Comparison of ENCODE assay signal across 8 mouse cellular contexts in the genomic region with DNA sequence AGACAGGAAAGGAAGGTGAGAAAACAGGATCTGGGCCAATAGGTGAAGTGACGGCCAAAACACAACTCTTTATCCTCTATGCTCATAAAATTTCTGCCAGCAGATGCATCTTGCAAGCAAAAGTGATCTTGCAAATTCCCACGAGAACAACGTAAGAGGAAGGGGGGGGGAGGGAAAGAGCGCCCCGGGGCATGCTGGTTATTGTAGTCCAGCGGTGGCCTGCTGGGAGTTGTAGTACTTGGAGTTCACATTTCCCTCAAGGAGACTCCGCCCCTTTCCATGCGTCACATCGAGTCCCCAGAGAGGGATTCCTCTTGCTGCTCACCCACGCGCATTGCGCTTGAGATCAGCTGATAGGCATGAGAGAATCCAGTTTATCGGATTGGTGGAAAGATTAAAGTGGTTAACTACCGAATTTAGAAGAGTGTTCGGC. TPM values are rescaled to one million over a fixed set of nuclear protein-coding genes. Genes with fewer than 3 reads are reported as not detected.
DNase-seq lines count a peak whose midpoint lies in the region; ATAC-seq lines count a peak whose summit lies in the region.

No protein-coding gene starts in this region.

- H3K9me3 ChIP-seq in heart, embryonic 10.5 days, result no peaks in the 10 kb centered on the region
- H3K9me3 ChIP-seq in kidney, embryonic 15.5 days (replicated peaks), result no peaks in the 10 kb centered on the region

- H3K4me1 ChIP-seq in heart, embryonic 10.5 days, result peaks cover 45% of the 10 kb centered on the region
- H3K4me1 ChIP-seq in kidney, embryonic 15.5 days, result peaks cover 44% of the 10 kb centered on the region

- no peaks in the 10 kb centered on the region for H3K27me3 ChIP-seq in heart, embryonic 10.5 days (ENCODE audit: insufficient read depth, poor library complexity, severe bottlenecking)
- H3K27me3 ChIP-seq in kidney, embryonic 15.5 days, result no peaks in the 10 kb centered on the region

- DNase-seq in B cell, adult 2 months, result peak; percentile 99 to 100
- peak; percentile 100 for DNase-seq in brain, adult 2 months (ENCODE audit: low read depth, low spot score)
- peak; percentile 99 for DNase-seq in heart, embryonic 10.5 days (ENCODE audit: low spot score)
- DNase-seq in liver, result peak; percentile 97
- peak; percentile 93 to 96 for DNase-seq in spleen, postnatal 4 days (ENCODE audit: low spot score in 2 of 2)

- H3K36me3 ChIP-seq in heart, embryonic 10.5 days, result no peaks in the 10 kb centered on the region
- no peaks in the 10 kb centered on the region for H3K36me3 ChIP-seq in kidney, embryonic 15.5 days

- 1% methylated on average over 15 of the region's 15 CpGs for WGBS in heart, embryonic 10.5 days
- 1% methylated on average over 15 of the region's 15 CpGs for WGBS in kidney, embryonic 15.5 days

- ATAC-seq in erythroblast, adult 5-6 weeks (replicated peaks; ENCODE audit: low FRiP score, poor library complexity, severe bottlenecking), result peak; percentile 77
- peak; percentile 73 for ATAC-seq in kidney, embryonic 15.5 days (replicated peaks; ENCODE audit: low FRiP score)
- peak; percentile 89 for ATAC-seq in monocyte, adult 5-6 weeks (replicated peaks; ENCODE audit: insufficient number of reproducible peaks, low FRiP score, low TSS enrichment, poor library complexity, severe bottlenecking)

- peak overlapping the region; percentile 100 for H3K27ac ChIP-seq in heart, embryonic 10.5 days
- H3K27ac ChIP-seq in kidney, embryonic 15.5 days, result peak overlapping the region; percentile 75

- H3K4me3 ChIP-seq in heart, embryonic 10.5 days, result peak overlapping the region; percentile 49
- H3K4me3 ChIP-seq in kidney, embryonic 15.5 days (replicated peaks), result peak overlapping the region; percentile 34

- peak overlapping the region; percentile 67 for H3K4me2 ChIP-seq in kidney, embryonic 15.5 days

- peak overlapping the region; percentile 33; the same call in 1 of the 2 replicates for H3K9ac ChIP-seq in kidney, embryonic 15.5 days

RNA-seq across cellular contexts. Expression of a gene that starts 2.5 kb away (rescaled TPM):
- 134 and 176 TPM in 2 replicates for total RNA-seq in erythroblast, adult 5-6 weeks (2015; ENCODE audit: low replicate concordance)
- 150 and 202 TPM in 2 replicates for total RNA-seq in erythroblast, adult 5-6 weeks (2017; ENCODE audit: low replicate concordance)
- polyA plus RNA-seq in heart, embryonic 10.5 days (2016; fragmentation: Nextera tagmentation; extraction: Ambion mirVana), result 312 and 332 TPM in 2 replicates
- polyA plus RNA-seq in kidney, embryonic 15.5 days (2015; fragmentation: Nextera tagmentation; extraction: Ambion mirVana), result 284 and 313 TPM in 2 replicates
- total RNA-seq in monocyte, adult 5-6 weeks (2017), result 43.7 to 97.6 TPM (median 59.7 TPM) in 3 replicates

RNA-seq across cellular contexts. Expression of a gene that starts 26.9 kb away (rescaled TPM):
- total RNA-seq in erythroblast, adult 5-6 weeks (2015; ENCODE audit: low replicate concordance), result not detected in 2 replicates
- total RNA-seq in erythroblast, adult 5-6 weeks (2017; ENCODE audit: low replicate concordance), result not detected in 2 replicates
- polyA plus RNA-seq in heart, embryonic 10.5 days (2016; fragmentation: Nextera tagmentation; extraction: Ambion mirVana), result 0.36 and 3.9 TPM in 2 replicates
- polyA plus RNA-seq in kidney, embryonic 15.5 days (2015; fragmentation: Nextera tagmentation; extraction: Ambion mirVana), result 12.1 and 12.8 TPM in 2 replicates
- total RNA-seq in monocyte, adult 5-6 weeks (2017), result not detected in 3 replicates

RNA-seq across cellular contexts. Expression of a gene that starts 54.4 kb away (rescaled TPM):
- 8.8 and 9.0 TPM in 2 replicates for total RNA-seq in erythroblast, adult 5-6 weeks (2015; ENCODE audit: low replicate concordance)
- total RNA-seq in erythroblast, adult 5-6 weeks (2017; ENCODE audit: low replicate concordance), result 7.3 and 14.8 TPM in 2 replicates
- polyA plus RNA-seq in heart, embryonic 10.5 days (2016; fragmentation: Nextera tagmentation; extraction: Ambion mirVana), result 4.2 TPM in 2 replicates
- 5.1 and 5.7 TPM in 2 replicates for polyA plus RNA-seq in kidney, embryonic 15.5 days (2015; fragmentation: Nextera tagmentation; extraction: Ambion mirVana)
- 255 to 567 TPM (median 357 TPM) in 3 replicates for total RNA-seq in monocyte, adult 5-6 weeks (2017)

RNA-seq across cellular contexts. Expression of a gene that starts 55.3 kb away (rescaled TPM):
- 19.6 and 20.8 TPM in 2 replicates for total RNA-seq in erythroblast, adult 5-6 weeks (2015; ENCODE audit: low replicate concordance)
- 23.7 and 52.9 TPM in 2 replicates for total RNA-seq in erythroblast, adult 5-6 weeks (2017; ENCODE audit: low replicate concordance)
- 47.7 and 53.8 TPM in 2 replicates for polyA plus RNA-seq in heart, embryonic 10.5 days (2016; fragmentation: Nextera tagmentation; extraction: Ambion mirVana)
- 47.3 and 48.1 TPM in 2 replicates for polyA plus RNA-seq in kidney, embryonic 15.5 days (2015; fragmentation: Nextera tagmentation; extraction: Ambion mirVana)
- total RNA-seq in monocyte, adult 5-6 weeks (2017), result 55.2 to 64.6 TPM (median 57.9 TPM) in 3 replicates

Comparison
In these comparisons a context has a peak if more than half of its experiments do, and no peak if none do; other contexts are left out.
1. Peak in every context shown above with its lines: DNase-seq, ATAC-seq, H3K4me3 ChIP-seq and H3K27ac ChIP-seq.
2. RNA of a gene that starts 54.4 kb away (total RNA-seq): 255 to 567 TPM in monocyte, adult 5-6 weeks; 7.3 to 14.8 TPM in erythroblast, adult 5-6 weeks; every median in the first group is over 10 times any median in the second.